Mouse (Mus musculus) T-cell, adult 2 months (primary cell): ENCODE data around the gene Insl3.
"Not testable (repeated sequence)": the region's sequence is repeated elsewhere in the genome, so short reads cannot be mapped to it uniquely, and the experiment has no call there.

Experiments
- DNase-seq: peaks from one replicate; pipeline ENCODE4 v3.0.0; 2022; ENCODE audit warnings: low spot score

Gene Insl3

GRCm38 (mm10) chr8:71709134-71709799, 20.3 kb downstream of the Insl3 start:
- no peak for DNase-seq

- DNase-seq: peak; percentile 55
Observed at GRCm38 (mm10) chr8:71709800-71710446, 20.9 kb downstream of the Insl3 start.

GRCm38 (mm10) chr8:71711574-71711973, 22.6 kb downstream of the Insl3 start:
- DNase-seq: no peak

DNA sequence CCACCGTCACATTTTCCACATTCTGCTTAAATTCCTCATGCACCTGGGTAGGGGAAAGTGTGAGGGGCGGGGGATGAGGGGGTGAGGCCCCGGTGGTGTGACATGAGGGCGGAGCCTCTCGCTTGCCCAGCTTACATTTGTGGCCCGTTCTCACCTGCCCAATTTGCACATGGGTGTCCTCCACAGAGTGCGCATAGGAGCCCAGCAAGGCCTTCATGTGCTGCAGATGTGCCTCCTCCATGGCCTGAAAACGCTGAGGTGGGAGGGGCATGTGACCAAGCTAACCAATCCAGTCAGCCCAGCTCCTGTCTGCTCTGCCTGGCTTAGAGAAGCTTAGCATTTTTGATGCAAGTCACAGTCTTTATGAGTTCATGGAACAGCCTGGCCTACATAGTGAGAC, 26.5 kb downstream of the Insl3 start:
- DNase-seq: no peak

DNA sequence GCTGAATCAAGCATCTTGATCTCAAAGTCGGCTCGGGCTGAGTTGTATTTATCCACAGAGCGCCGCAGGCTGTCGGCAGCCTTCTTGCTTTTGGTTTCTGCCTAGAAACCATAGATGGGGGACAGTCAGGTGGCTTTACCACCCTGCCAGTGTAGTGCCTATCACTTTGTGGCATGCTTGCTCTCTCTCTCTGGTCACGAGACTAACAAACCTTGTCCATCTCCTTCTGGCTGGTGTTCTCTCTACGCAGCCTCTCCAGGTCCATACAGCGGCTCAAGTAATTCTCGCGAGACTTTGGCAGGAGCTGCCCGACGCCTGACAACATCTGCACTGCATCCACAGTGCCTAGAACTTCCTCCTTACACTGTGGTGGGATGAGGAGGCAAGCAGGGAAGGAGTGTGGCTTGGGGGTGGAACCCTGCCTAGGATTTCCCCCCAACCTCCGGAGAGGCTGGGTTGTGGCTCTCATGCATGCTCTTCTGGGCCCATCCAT, 27.6 kb downstream of the Insl3 start:
- no peak for DNase-seq

DNA sequence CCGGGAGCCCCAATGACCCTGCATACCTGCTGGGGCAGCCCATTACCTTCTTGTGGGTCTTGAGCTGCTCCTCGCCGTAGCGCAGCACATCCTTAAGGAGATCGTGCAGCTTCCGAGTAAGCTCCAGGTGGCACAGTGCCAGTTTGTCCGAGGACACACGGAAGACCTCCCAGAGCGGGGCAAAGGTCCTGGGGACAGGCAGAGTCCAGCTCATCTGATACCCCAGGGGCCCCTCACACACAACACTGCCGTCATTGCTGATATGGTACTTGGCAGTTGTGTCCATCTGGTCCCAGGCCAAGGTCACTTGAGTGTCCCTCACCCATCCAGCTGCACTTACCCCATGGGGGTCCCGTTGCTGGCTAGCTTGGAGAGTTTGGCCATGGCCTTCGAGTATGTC, 28.1 kb downstream of the Insl3 start:
- no peak for DNase-seq

GRCm38 (mm10) chr8:71718252-71718651, 29.2 kb downstream of the Insl3 start:
- no peak for DNase-seq

DNA sequence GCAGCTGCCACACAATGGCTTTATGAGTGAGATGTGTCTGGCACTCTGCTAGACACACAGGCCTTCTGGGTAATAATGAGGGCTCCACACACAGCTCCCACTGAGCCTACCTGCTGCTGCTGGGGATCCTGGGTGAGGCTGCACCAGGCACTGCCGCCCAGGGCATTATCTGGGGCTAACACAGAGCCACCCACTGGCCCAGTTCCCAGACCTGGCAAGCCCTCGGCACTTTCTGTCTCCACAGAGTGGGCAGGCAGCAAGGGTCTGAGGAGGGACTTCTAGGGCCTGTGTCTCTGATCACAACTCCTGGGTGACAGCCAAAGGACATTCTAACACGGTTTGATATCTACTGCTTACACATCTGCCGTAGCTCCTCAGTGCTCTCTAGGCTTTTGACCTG, 30.2 kb downstream of the Insl3 start:
- no peak for DNase-seq

GRCm38 (mm10) chr8:71719928-71720457, 31.0 kb downstream of the Insl3 start:
- no peak for DNase-seq

DNA sequence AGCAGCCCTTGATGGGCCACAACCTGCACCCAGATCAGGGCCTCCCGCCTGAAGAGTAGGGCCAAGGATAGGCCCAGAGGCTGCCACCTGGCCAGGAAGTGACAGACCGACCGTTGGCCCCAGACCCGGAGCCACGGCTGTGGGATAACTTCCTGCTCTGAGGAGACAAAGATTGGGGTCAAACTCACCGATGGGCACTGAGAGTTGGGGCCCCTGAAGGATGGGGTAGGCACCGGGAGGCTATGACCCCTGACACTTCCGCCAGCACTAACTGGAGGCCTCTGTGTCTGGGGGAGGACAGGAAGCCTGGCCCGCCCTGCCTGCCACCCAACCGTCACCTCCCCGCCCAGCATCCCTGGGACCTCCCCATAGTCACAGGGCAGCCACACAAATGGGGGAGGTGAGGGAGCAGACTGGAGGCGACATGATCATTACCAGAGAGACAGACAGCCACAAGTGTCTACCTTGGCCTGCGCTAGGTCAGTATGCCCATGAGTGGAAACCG, 34.1 kb downstream of the Insl3 start:
- peak; percentile 86 for DNase-seq

DNA sequence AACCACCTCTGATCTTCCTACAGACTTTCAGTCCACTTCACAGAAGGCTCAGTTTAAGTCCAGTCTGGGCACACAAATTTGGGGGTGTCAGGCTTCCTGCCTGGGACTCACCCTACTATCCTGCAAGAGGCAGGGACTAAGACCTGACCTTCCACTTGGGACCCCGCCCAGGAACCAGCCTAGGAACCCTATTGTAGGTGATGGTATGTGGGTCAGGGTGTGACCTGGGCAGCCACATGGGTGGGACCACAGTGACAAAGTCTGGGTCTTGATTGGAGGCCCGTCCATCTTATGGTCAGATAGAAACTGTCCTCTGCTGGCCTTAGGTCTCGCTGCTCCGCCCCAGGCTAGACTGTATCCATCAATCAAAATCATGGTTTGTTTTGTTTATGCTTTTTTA, 35.4 kb downstream of the Insl3 start:
- no peak for DNase-seq

GRCm38 (mm10) chr8:71725122-71725924, 36.3 kb downstream of the Insl3 start, which contains the start of gene Fcho1:
Gene Fcho1, minus strand, starts transcription at chr8:71725716.
- DNase-seq: peak; percentile 87

DNA sequence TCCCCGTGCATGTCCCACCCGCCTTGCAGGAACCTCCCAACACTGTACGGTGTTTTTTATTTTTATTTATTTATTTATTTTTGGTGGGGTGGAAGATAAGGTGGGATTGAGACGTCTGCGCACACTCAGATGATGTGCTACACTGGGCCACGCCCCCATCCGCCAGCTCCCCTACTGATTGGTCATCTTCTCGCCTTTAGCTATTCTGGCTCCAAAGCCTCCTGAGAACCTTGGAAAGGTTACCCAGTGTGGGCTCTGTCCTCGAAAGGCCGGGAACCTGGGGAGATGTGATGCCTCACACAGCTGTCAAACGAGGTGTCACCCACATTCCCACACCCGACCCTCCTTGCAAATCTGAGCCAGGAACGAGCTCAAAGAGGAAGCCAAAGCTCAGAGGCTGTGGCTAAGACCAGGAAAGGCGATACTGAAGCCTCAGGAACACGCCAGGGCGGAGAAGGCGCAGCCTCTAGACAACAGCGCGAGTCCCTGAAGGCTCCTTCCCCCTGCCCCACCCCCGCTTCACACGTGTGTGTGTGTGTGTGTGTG, 39.3 kb downstream of the Insl3 start:
- DNase-seq: no peak

DNA sequence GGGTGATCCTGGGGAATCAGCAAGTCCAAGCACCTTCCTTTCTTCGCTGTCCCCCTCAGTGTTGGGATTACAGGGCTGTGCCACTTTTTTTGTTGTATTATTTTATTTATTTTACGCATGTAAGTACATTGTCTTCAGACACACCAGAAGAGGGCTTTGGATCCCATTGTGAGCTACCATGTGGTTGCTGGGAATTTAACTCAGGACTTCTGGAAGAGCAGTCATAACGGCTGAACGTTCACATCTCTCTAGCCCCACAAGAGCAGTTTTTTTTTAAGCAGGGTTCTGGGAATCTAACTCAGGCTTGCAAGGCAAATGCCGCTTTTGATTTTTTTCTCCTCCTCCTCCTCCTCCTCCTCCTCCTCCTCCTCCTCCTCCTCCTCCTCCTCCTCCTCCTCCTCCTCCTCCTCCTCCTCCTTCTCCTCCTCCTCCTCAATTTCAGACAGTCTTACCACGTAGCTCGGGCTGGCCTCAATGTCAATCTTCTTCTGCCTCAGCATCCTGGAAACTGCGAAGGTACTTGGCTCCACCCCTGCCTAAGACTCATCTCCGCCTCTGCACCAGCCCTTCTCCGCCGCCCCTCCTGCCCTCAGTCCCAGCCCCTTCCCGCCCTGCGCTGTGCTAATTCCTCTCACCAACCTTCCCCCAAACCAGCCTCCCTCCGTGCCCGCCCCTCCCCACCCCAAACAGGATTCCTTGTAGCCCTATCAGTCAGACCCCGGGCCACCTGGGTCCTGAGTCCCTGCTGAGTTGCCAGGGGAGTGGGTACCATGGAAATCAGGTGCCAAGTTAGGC, 40.0 kb downstream of the Insl3 start:
- peak; percentile 51 for DNase-seq

DNA sequence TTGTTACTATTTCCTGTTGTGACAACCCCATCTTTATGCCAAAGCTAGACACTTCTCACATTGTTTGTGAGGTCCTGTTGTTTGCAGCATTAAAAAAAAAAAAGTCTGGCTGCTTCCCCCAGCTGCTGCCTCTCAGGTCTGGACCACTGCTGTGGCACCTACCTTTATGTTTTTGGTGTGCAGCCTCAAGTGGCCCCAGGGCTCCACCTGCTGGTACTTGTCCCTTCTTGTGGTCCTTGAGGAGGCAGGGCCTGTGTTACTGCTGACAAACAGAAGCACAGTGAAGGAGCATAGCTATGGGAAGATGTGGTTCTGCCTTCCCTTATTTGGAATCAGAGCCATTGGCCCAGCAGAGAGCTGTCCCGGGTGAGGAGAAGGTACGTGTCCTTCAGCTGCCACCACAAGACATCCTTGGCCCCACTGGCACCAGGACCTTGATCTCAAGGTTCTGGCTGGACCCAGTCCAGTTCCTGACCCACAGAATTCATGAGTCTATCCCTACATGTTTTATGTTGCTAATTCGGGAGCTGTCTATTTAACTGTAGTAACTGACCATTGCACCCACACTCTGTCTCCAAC, 42.7 kb downstream of the Insl3 start:
- peak; percentile 70 for DNase-seq

GRCm38 (mm10) chr8:71738316-71738715, 49.3 kb downstream of the Insl3 start:
- DNase-seq: not testable (repeated sequence)
